Mouse (Mus musculus) CD8-positive naive resting alpha-beta T cell, adult 2 months (primary cell): ENCODE results near the gene Rptor.

Experiments used
- DNase-seq, 2 experiments: peaks; one replicate each; pipeline ENCODE4 v3.0.0; 2022; ENCODE audit warnings: low read depth in 2 of 2, low spot score in 2 of 2

Rptor gene

GRCm38 (mm10) chr11:119685910-119686659 lies 83.4 kb downstream of the Rptor start:
- no peak for DNase-seq

DNA sequence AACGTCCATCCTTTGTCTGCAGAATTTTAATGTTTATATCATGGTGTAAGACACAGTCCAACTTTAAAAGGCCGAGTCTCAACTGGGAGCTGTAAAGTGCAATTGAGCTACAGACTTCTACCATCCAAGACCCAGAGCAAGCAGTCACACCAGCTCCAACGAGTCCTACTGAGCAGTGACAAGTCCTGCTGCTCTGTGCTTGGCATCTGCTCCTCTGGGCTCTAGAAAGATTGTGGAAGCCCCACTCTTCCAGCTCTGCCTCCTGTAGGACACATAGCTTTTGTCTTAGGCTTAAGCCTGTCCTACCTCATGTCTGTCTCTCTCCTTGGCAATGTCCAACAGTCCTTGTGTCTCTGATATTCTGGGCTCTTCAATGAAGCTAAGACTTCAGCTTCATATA lies 84.6 kb downstream of the Rptor start:
- no peak for DNase-seq

- DNase-seq: no peak
Measured at GRCm38 (mm10) chr11:119687966-119688365, 85.3 kb downstream of the Rptor start.

- DNase-seq: no peak
Measured at GRCm38 (mm10) chr11:119689936-119690335, 87.2 kb downstream of the Rptor start.

DNA sequence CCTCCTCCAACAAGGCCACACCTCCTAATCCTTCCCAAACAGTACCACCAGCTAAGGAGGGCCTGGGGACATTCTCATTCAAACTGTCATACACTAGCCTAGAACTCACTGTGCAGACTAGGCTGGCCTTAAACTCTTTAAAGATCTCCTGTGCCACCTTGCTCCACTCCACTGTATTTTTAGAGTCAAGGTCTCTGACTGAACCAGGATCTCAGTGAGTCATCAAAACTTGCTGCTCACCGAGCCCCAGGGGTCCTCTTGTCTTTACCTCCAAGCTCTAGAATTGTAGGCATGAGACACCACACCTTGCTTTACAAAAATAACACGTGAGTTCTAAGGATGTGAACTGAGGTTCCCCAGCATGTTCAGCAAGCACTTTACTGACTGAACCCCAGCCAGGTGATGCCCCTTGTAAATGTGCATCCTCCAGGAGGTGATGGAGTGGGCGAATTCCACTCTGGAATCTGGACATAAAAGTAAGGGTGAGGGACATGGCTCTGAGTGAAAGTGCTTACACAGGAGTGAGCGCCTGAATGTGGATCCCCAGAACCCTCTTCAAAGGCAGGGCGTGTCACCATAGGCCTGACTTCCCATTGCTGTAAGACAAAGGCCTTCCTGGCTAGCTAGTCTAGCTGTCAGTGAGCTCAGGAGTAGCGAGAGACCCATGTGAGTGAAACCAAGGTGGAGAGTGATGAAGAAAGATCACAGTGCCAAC lies 89.6 kb downstream of the Rptor start:
- no peak for DNase-seq

DNA sequence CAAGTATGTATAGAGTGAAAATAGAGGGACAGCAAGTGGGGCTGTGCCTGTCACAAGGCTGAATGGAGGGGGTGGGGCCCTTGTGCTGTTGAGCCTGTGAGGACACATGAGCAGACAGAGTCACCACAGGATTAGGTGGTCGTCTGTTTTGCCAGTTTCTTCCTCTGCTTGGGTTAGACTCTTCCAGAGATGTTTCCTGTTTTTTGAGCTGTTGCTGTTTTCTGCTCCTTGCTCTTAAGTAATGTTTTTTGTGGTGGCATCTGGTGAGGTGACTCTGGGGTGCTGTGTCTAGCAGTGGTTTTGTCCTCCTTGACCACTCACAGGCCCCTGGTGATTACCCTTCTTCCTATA lies 90.2 kb downstream of the Rptor start:
- no peak for DNase-seq

- DNase-seq: no peak
Measured at GRCm38 (mm10) chr11:119694146-119694860, 91.6 kb downstream of the Rptor start.

DNA sequence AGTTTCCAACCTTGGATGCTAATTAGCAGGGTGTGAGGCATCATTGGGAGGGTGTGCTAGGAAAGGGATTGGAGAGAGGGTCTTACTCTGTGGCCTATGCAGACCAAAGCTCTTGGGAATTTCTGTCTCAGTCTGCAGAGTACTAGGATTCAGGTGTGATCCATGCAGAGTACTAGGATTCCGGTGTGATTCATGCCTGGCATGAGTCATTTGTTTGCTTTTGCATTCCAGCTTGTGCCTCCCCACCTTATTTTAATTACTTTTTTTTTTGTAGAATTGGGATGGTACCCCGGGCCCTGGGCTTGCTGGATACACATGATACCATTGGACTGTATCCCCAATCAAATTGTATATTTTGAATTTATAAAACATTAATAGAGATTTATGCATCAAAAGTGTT lies 93.7 kb downstream of the Rptor start:
- no peak for DNase-seq

DNA sequence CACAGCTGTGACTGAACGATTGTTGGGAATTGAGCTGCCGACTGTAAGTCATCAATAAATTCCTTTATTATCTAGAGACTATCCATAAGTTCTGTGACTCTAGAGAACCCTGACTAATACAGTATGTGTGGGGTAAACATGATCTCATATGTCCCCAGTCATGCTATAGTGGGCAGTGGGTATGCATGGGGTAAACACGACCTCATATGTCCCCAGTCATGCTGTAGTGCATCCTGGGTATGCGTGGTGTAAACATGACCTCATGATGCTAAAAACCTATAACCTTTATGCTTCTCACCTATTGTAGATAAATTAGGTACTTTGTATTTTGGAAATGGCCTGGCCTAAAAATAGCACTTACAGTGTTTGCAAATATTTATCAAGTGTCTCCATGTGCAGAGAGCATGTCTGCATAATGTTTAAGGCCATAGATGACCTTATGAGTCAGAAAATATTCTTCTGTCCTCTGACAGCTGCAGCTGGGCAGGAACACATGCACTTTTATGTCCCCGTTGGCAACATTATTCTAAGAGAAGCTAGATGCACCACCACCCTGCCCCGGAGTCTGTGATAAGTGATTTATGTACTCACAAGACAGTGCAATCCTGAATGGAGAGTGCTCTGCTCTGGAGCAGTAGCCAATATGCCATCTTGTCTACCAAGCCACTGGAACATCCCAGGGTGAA lies 102.8 kb downstream of the Rptor start:
- no peak for DNase-seq

GRCm38 (mm10) chr11:119707259-119707658 lies 104.6 kb downstream of the Rptor start:
- DNase-seq: no peak

- no peak for DNase-seq
Measured at GRCm38 (mm10) chr11:119709239-119709638, 106.5 kb downstream of the Rptor start.

DNA sequence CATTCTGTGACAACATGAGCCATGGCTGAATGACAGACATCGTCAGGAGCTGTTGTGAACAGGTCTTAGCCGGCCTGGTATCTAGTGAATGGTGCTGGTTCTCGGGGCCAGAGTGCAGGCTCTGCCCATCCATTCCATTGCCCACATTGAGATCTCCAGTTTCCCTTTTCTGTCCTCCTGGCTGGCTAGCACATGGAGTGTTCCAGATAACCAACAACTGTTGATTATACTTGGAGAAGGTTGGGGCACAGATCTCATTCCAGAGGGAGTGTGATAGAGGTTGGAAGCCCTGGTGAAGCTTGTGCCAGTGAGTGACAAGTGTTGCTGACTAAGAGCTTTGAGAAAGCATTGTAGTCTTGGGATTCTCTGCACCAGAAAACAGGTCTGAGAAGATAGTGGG lies 107.6 kb downstream of the Rptor start:
- no peak for DNase-seq

DNA sequence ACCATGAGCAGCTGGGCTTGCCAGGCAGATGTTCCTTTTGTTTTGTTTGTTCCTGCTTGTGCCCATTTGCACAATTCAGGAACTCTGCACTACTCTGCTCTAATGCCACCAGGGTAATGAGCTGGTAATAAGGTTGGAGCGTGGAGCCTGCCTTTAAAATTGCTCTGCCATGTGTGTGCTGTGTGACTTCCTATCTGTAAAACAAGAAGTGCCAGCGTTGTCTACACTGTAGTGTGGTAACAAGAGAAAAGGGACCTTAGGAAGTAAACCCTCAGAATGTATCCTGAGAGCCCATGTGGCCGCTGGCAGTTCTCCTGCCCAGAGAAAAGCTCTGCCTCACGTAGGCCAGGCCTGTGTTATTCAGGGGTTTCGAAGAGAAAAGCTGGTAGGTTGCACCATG lies 108.1 kb downstream of the Rptor start:
- DNase-seq: no peak

DNA sequence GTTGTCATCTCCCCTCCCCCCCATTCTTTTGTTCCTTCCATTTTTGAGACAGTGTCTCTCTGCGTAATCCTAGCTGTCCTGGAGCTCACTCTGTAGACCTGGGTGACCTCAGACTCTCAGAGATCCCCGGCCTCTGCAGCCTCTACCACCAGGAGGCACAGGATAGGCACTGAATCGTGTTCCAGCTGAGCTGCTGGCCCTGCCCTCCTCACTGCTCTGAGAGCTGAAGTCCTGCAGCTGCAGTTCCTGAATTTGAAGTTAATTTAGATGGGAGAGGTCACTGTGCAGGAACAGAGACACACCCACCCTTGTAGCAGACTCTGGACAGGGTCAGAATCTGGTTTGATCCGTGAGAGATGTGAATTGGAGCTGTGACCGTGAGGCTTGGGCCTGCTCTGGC lies 112.7 kb downstream of the Rptor start:
- no peak for DNase-seq

- no peak for DNase-seq
Measured at GRCm38 (mm10) chr11:119715841-119716596, 113.3 kb downstream of the Rptor start.

DNA sequence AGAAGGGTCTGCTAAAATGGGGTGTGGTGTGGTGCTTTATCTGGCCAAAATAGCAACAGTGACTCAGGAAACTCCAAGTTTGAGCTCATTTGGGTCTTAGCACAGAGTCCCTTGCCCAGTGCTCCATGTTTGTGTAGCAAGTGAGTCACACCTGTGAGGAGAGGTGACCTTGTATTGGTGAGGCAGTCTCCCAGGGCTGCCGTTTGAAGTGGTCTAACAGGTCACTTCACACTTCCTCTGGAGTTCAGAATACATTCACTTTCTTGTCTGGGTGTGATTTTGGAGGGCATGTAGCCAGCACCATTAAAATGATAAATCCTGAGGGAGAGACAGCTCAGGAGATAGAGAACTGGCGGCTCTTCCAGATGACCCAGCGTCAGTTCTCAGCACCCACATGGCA lies 115.4 kb downstream of the Rptor start:
- no peak for DNase-seq

DNA sequence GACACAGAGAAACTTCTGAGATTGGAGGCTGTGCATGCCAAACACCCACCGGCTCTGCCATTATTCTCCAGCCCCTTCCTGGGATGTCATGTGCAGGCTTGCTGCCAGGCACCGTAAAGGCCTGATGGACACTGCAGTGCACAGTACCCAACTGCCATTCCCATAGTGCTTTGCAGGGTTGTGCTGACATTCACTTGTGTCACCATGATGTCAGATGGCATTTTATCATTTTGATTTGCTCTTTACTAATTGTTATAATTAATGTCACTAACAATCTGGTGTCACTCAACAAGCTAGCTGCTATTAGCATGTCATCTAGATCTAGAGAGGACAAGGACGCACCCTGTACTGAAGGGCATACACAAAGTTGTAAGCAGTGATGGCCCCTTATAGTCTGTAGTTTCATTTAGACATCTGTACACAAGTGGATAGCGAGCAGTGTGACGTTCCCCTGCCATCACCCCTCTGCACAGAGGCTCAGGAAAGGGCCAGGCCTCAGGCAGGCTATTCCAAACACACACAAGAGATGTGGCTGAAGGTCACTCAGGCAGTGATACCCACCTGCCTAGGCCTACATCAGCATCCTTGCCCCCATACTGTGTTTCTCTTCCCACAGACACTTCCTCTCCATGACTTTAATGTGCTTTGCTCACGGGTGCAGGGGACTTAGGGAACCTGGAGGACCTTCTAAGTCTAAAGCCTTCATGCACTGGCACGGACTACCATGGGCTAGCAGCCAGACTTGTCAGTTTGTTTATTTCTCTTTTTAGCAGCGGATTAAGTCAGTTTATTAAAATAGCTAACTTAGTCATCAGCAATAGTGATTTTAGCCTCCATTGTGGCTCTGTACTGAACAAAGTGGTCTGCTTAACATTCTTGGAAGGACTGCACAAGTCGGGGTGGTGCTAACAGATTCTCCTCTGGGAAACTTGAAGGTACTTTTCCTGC lies 117.7 kb downstream of the Rptor start:
- no peak for DNase-seq

DNA sequence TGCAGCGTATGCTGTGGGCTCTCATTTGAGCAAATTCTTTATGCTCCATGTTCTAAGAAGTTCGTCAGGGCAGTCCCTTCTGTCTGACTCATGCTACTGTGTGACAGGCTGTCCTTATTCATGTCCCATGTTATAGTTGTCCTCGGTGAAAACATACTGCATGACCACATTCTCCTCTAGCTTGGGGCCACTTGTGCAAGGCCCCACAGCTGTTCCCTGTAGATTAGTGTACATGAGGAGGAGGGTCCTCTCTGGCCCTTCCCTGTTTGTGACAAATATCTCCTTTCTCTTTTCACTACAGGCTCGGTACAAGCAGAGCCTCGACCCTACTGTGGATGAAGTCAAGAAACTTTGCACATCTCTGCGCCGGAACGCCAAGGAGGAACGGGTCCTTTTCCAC lies 122.0 kb downstream of the Rptor start:
- DNase-seq: no peak

- no peak for DNase-seq
Measured at GRCm38 (mm10) chr11:119731382-119731781, 128.7 kb downstream of the Rptor start.

DNA sequence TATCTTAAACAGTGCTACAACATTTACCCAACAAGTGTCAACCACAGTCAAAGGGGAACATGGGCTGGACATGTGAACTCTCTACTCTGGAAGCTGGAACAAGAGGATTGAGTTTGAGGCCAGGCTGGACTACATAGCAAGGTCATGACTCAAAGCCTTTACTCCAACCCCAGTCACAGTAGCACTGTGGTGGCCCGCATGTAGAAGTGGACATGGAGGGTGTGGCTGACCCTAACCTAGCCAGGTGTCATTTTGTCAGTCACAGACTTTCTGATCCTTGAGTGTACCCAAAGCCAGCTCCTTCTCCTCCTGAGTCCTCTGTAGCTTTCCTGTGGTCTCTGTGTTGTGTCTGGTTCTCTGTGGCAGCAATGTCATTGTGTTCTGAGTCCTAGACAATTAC lies 129.7 kb downstream of the Rptor start:
- DNase-seq: no peak
